Mouse (Mus musculus) forebrain, embryonic 13.5 days (tissue): ENCODE measurements around the gene Cggbp1. TPM values are rescaled to one million over a fixed set of nuclear protein-coding genes. Genes with fewer than 3 reads are reported as not detected.
A peak's percentile ranks its signal among the peaks of the same experiment; 100 is the strongest.
"Not testable (repeated sequence)": the region's sequence is repeated elsewhere in the genome, so short reads cannot be mapped to it uniquely, and the experiment has no call there.

Source experiments
- ATAC-seq: fragments of 200-750 bp; cut with Nextera tagmentation; 2 replicates; pipeline ENCODE4 v1.8.0; 2017
- H3K27ac ChIP-seq: fragments of 300-500 bp; sonication (generic); 2 replicates; pipeline ENCODE4 v1.5.1; 2015; ENCODE audit warnings: inconsistent platforms, mild to moderate bottlenecking, moderate library complexity
- H3K27me3 ChIP-seq: fragments of 300-500 bp; sonication (generic); 2 replicates; pipeline ENCODE4 v1.6.1; 2015; ENCODE audit warnings: mild to moderate bottlenecking, inconsistent platforms
- H3K36me3 ChIP-seq: fragments of 300-500 bp; sonication (generic); 2 replicates; pipeline ENCODE4 v1.6.1; 2015; ENCODE audit warnings: mild to moderate bottlenecking, inconsistent platforms; ENCODE audit not compliant: poor library complexity, severe bottlenecking
- H3K4me1 ChIP-seq: fragments of 300-500 bp; sonication (generic); 2 replicates; pipeline ENCODE4 v1.6.1; 2015; ENCODE audit warnings: inconsistent platforms
- H3K4me2 ChIP-seq: fragments of 300-500 bp; sonication (generic); 2 replicates; pipeline ENCODE4 v1.6.1; 2015; ENCODE audit warnings: inconsistent platforms, mild to moderate bottlenecking, moderate library complexity
- H3K4me3 ChIP-seq: fragments of 300-500 bp; sonication (generic); 2 replicates; pipeline ENCODE4 v1.5.1; 2015; ENCODE audit warnings: mild to moderate bottlenecking, inconsistent platforms
- H3K9ac ChIP-seq: fragments of 300-500 bp; sonication (generic); 2 replicates; pipeline ENCODE4 v1.6.1; 2015; ENCODE audit warnings: mild to moderate bottlenecking, inconsistent platforms
- H3K9me3 ChIP-seq: fragments of 300-500 bp; sonication (generic); replicated peaks from 2 replicates; pipeline ENCODE4 v1.6.1; 2016; ENCODE audit warnings: inconsistent platforms
- WGBS: fragments of 180-500 bp; shearing (Covaris S2); methylation state at CpG from one replicate; pipeline ENCODE4 v1.1.7; 2015; 5-methylcytosine and 5-hydroxymethylcytosine counted together
- polyA plus RNA-seq: library from polyadenylated mRNA; unstranded; fragments of >200 nt; fragmentation: Nextera tagmentation; extraction: Ambion mirVana; gene quantifications from 2 replicates; pipeline ENCODE4 v1.2.1, GENCODE M21; 2015

Cggbp1 gene
- polyA plus RNA-seq, 1 experiment from 2014 or later: 80.3 TPM

DNA sequence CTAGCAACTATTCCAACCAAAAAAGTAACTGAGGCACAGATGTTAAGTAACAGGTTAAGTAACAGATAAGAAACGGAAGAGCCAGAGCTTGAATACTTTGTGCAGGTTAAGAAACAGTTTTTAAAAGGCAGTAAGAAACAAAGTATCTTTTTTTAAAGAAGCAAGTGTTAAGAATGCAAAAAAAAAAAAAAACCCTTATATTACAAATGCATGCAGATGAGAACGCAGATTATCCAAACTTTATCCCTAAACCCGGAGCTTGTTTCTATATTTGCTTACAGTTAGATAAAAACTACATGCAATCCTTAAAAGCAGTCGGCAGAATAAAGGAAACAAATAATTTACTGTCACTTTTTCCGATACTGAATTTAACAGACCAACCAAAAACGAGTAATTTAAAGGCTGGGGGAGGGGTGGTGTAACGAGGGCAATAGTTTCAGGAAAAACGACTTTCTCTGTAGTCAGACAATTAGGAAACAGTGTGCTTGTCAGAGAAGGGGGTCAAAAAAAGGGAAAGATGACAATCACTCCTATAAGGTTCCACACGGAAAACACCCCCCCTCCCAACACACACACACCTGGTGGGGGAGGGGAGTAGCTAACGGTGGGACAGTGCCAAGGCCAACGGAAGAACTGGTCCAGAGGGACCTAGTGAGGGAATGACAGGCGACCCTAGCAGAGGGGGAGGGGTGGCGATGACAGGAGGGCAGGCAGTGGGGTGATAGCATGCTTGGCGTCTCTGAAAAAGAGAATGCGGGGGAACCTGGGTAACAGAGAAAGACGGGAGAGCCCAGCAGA is 1.3 kb upstream of the Cggbp1 start:
- H3K9ac ChIP-seq: peak overlapping the region; percentile 91
- H3K9me3 ChIP-seq: no peaks in the 10 kb centered on the region
- 5% methylated on average over 16 of the region's 16 CpGs for WGBS
- H3K4me1 ChIP-seq: peaks cover 30% of the 10 kb centered on the region
- peak overlapping the region; percentile 95 for H3K27ac ChIP-seq
- H3K4me2 ChIP-seq: peak overlapping the region; percentile 98
- peaks cover 9% of the 10 kb centered on the region for H3K36me3 ChIP-seq
- peak overlapping the region; percentile 96 for H3K4me3 ChIP-seq
- no peak for ATAC-seq
- H3K27me3 ChIP-seq: no peaks in the 10 kb centered on the region

DNA sequence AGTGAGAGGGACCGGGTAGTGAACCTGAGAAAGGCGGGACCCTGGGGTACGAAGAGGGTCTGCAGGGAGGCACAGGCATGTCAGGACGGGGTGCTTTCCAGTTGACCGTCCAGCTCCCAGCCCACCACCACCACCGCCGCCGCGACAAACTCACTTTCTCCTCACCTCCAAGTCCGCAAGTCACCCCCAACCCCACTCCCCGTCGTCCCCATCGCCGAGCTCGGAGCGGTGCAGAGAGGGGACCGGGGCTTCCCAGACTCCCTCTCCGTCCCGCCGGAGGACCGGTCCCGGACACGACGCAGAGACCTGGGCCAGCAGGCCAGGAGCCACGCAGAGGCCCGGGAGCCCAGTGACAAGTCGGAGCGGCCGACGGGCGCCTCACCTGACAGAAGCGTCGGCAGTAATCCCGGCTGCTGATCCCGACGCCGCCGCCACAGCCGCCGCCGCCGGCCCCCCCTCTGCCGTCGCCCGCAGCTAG is 672 bp upstream of the Cggbp1 start:
- WGBS: under 1% methylated on average over 44 of the region's 45 CpGs

DNA sequence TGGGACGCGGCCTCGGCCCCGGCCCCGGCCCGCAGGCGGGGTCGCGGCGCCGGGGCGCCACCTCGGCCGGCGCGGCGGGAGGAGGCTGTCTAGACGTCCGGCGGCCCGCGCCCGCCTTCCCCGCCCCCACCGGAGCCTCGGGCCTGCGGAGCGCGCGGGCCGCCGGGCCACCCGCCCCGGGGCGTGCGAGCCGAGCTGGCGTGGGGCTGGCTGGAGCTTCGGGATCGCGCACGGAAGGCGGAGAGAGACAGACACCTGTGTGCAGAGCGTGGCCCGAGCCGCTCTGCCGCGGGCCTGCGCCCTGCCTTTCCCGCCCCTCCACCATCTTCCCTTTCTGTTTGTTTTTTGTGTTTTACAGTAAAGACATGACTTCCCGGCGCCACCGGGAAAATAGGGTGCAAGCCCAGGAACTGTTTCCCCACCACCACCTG is 660 bp downstream of the Cggbp1 start:
- Histone ChIP-seq H3K9me3 (no peaks in the 10 kb centered on the region), H3K9ac (peak overlapping the region; percentile 90), H3K4me2 (peak overlapping the region; percentile 63), H3K27me3 (no peaks in the 10 kb centered on the region), H3K27ac (peak overlapping the region; percentile 95), H3K36me3 (peaks cover 24% of the 10 kb centered on the region), H3K4me3 (peak overlapping the region; percentile 96), H3K4me1 (peaks cover 30% of the 10 kb centered on the region)
- under 1% methylated on average over 22 of the region's 53 CpGs for WGBS
- no peak; the same call in none of the 2 replicates for ATAC-seq

More for the DNA sequence above, 672 bp upstream of the Cggbp1 start:
- H3K4me2 ChIP-seq: peak overlapping the region; percentile 98
- no peaks in the 10 kb centered on the region for H3K9me3 ChIP-seq
- peak overlapping the region; percentile 95 for H3K27ac ChIP-seq
- H3K27me3 ChIP-seq: no peaks in the 10 kb centered on the region
- H3K4me3 ChIP-seq: peak overlapping the region; percentile 96
- peaks cover 15% of the 10 kb centered on the region for H3K36me3 ChIP-seq
- peak overlapping the region; percentile 91 for H3K9ac ChIP-seq
- ATAC-seq: peak; percentile 52
- peaks cover 30% of the 10 kb centered on the region for H3K4me1 ChIP-seq

DNA sequence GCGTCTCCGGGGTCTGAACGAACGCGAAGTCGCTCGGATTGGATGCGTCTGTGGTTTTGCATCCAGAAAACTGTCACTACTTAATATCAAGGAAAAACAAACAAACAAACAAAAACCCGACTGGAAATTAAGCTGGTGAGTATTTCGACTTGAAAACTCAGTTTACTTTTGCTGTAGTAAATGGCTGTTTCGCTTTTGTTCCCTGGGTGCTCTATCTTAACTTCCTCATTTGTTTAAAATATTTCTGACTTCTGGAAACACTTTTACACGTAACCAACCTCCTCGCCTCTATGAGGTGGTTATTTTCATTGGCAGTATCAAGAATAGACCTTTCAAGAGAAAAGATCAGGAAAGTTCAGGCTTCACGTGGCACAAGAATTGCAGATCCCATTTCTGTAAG is 1.1 kb downstream of the Cggbp1 start:
- Histone ChIP-seq H3K9ac (peak overlapping the region; percentile 90), H3K4me1 (peaks cover 30% of the 10 kb centered on the region), H3K4me3 (peak overlapping the region; percentile 96), H3K27me3 (no peaks in the 10 kb centered on the region), H3K27ac (0 out of 2 replicates have a peak overlapping the region, but pooled peaks have one; percentile 95), H3K36me3 (peaks cover 27% of the 10 kb centered on the region), H3K4me2 (peak overlapping the region; percentile 63), H3K9me3 (no peaks in the 10 kb centered on the region)
- ATAC-seq: no peak
- WGBS: 7% methylated on average over 14 of the region's 14 CpGs

DNA sequence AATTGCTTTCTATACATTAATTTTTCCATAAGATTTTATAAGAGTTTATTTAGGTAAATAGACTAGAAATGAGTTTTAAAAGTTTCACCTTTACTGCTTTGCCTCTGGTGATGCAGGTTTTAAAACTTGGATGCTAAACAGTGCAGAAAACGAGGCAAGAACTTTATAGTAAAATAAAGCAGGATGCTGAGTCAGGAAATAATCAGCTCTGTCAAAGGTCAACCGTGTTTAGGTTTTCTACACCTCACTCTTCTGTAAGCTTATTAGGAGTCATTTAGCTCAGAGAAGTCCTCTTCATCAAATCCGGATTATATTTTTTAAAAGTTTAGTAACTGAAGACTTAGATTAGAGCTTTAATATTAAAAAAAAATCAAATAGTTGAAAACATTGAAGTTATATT is 5.2 kb downstream of the Cggbp1 start:
- Histone ChIP-seq H3K4me3 (no peak overlapping the region), H3K9ac (no peak overlapping the region), H3K4me1 (peaks cover 17% of the 10 kb centered on the region), H3K27me3 (no peaks in the 10 kb centered on the region), H3K36me3 (peaks cover 30% of the 10 kb centered on the region), H3K27ac (no peak overlapping the region), H3K9me3 (no peaks in the 10 kb centered on the region), H3K4me2 (no peak overlapping the region)
- WGBS: 90% methylated on average over 3 of the region's 3 CpGs
- ATAC-seq: no peak

DNA sequence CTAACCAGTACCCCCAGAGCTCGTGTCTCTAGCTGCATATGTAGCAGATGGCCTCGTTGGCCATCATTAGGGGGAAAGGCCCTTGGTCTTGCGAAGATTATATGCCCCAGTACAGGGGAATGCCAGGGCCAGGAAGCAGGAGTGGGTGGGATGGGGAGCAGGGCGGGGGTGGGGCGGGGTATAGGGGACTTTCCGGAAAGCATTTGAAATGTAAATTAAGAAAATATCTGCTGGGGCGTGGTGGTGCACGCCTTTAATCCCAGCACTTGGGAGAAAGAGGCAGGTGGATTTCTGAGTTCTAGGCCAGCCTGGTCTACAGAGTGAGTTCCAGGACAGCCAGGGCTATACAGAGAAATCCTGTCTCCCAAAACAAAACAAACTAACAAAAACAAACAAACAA is 14.0 kb downstream of the Cggbp1 start:
- not testable (repeated sequence) for ATAC-seq, H3K9me3 ChIP-seq, H3K27me3 ChIP-seq, H3K4me3 ChIP-seq, H3K27ac ChIP-seq, H3K4me1 ChIP-seq, H3K4me2 ChIP-seq, H3K36me3 ChIP-seq, H3K9ac ChIP-seq
- WGBS: 86% methylated on average over 8 of the region's 8 CpGs

DNA sequence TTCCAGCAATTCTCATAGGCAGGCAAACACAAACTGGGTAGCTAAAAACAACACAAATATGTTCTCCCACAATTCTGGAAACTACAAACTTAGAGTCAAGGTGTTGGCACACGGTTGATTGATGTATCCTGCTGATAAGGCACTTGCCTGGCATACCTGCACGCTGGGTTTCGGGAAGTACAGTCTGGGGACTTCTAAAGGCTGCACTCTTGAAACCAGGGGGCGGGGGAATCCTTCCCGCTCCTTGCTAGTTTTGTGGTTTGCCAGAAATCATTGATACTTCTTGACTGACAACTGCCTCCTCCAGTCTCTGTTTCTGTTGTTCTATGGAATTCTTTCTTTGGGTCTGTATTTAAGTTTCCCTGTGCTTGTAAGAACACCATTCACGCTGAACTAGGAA is 16.8 kb downstream of the Cggbp1 start:
- WGBS: 71% methylated on average over 6 of the region's 6 CpGs
- Histone ChIP-seq H3K27ac (no peak overlapping the region), H3K4me1 (no peaks in the 10 kb centered on the region), H3K9ac (no peak overlapping the region), H3K9me3 (no peaks in the 10 kb centered on the region), H3K27me3 (no peaks in the 10 kb centered on the region), H3K36me3 (no peaks in the 10 kb centered on the region), H3K4me2 (no peak overlapping the region), H3K4me3 (no peak overlapping the region)
- ATAC-seq: no peak

DNA sequence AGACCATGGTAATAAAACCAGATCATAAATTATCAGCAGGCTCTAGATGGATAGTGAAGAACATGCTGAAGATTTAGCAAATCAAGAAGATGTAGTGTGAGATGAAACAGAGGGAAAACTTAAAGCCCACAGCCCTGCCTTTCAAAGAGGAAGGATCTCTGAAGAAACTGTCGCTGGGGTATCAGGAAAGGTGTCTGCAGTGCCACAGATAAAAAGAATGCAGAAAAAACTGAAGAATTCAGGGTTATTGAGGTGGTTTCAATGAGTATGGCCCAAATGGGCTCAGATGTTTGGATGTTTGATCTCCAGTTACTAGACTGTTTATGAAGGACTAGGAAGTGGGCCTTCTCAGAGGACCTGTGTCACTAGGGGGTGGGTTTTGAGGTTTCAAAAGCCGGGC is 17.8 kb downstream of the Cggbp1 start:
- 85% methylated on average over 2 of the region's 2 CpGs for WGBS
- Histone ChIP-seq H3K4me3 (no peak overlapping the region), H3K36me3 (no peaks in the 10 kb centered on the region), H3K9me3 (no peaks in the 10 kb centered on the region), H3K4me1 (no peaks in the 10 kb centered on the region), H3K27me3 (no peaks in the 10 kb centered on the region), H3K9ac (no peak overlapping the region), H3K27ac (no peak overlapping the region), H3K4me2 (no peak overlapping the region)
- no peak for ATAC-seq

DNA sequence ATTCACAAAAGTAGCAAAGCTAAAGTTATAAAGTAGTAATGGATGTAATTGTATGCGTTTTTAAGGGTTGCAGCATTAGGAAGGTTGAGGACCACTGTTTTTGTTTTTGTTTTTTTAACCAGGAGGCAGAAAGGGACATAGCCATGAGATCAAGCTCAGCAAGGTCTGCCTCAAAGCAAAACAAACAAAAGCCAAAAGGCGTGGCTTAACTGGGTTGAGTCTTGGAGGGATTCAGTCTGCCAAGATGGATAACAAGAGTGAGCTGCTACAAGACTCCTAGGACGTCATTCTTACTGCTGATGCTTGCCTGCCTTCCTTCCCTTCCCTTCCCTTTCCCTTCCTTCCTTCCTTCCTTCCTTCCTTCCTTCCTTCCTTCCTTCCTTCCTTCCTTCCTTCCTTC is 20.5 kb downstream of the Cggbp1 start:
- no peaks in the 10 kb centered on the region for H3K27me3 ChIP-seq
- no peak overlapping the region for H3K4me3 ChIP-seq
- no peak for ATAC-seq
- 26% methylated on average over 3 of the region's 3 CpGs for WGBS
- H3K27ac ChIP-seq: no peak overlapping the region
- no peaks in the 10 kb centered on the region for H3K4me1 ChIP-seq
- no peaks in the 10 kb centered on the region for H3K36me3 ChIP-seq
- H3K9me3 ChIP-seq: no peaks in the 10 kb centered on the region
- no peak overlapping the region for H3K9ac ChIP-seq
- no peak overlapping the region for H3K4me2 ChIP-seq

DNA sequence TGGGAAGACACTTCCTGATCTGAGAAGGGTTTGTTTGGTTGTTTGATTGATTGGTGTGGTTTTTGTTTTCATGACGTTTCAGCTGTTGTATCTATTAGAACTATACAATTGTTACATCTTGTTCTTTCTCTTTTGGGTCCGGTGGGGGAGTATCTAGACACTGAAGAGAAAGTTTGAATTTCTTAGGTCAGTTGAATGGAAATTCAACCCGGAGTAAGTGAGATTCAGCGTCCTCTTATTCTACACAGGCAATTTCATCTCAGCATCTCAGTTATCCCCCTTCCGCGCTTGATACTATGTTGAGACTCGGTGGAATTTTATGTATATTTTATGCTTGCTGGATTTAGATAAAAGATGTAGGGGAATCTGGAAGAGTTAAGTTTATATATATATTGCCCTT is 21.0 kb downstream of the Cggbp1 start:
- H3K9me3 ChIP-seq: no peaks in the 10 kb centered on the region
- peak overlapping the region; percentile 25 for H3K4me3 ChIP-seq
- no peaks in the 10 kb centered on the region for H3K4me1 ChIP-seq
- no peak for ATAC-seq
- H3K4me2 ChIP-seq: peak overlapping the region; percentile 73
- no peak overlapping the region for H3K27ac ChIP-seq
- no peak overlapping the region for H3K9ac ChIP-seq
- no peaks in the 10 kb centered on the region for H3K27me3 ChIP-seq
- no peaks in the 10 kb centered on the region for H3K36me3 ChIP-seq
- WGBS: 10% methylated on average over 7 of the region's 7 CpGs

DNA sequence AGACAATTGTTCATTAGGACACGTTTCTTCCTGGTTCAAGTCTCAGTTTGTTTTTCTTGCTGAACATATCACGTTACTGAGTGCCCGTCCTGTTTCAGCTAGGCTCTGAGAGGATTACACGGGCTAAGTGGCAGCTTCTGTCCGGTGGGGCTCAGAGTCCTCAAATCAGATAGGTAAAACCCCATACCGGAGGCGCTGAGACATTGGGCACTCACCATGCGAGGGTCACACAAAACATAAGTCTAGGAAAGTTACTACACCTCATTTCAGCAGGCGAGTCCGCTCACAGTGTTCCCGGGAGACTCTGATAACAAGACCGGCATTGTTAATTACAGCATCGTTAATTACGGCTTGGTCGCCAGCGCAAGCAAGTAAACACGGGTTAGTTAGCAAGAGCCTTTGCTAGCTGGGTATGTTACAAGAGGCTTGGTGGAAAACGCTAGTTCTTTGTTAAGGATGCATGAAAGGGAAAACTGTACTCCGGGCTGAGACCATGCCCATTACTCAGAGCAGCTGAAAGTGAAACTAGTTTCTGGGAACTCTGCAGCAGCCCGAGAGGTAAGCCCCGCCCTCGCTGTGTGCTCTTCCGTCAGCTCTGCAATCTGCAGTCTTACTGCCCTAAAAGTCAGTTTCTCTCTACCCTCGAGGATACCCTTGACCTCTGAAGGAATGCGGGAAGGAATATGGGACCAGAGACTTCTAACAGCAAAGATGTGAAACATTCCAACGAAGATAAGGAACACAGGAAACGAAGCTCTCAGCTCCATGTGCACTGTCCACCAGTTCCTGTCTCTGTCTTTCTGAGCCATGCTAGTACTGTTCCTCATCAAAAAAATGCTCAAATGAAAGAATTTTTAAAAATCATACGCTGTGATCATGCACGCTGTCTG is 21.9 kb downstream of the Cggbp1 start:
- WGBS: 4% methylated on average over 29 of the region's 29 CpGs
- Histone ChIP-seq H3K4me2 (peak overlapping the region; percentile 73), H3K36me3 (no peaks in the 10 kb centered on the region), H3K4me1 (no peaks in the 10 kb centered on the region), H3K4me3 (peak overlapping the region; percentile 59), H3K27ac (peak overlapping the region; percentile 77), H3K27me3 (no peaks in the 10 kb centered on the region), H3K9ac (peak overlapping the region; percentile 65), H3K9me3 (no peaks in the 10 kb centered on the region)
- ATAC-seq: peak; percentile 95

DNA sequence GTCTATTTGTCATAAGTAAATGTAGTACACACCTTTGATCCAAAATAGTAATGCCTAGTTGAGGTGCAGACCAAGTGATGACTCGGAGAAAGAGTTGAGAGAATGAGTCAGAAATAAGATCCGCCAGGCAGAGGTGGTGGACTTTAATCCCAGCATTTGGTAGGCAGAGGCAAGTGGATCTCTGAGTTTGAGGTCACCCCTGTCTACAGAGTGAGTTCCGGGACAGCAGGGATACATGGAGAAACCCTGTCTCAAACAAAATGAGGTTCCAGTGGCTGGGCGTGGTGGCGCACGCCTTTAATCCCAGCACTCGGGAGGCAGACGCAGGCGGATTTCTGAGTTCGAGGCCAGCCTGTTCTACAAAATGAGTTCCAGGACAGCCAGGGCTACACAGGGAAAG is 23.6 kb downstream of the Cggbp1 start:
- Histone ChIP-seq H3K27me3 (no peaks in the 10 kb centered on the region), H3K4me1 (no peaks in the 10 kb centered on the region), H3K36me3 (no peaks in the 10 kb centered on the region), H3K27ac (no peak overlapping the region), H3K9me3 (no peaks in the 10 kb centered on the region), H3K4me3 (no peak overlapping the region), H3K9ac (no peak overlapping the region), H3K4me2 (no peak overlapping the region)
- no peak for ATAC-seq
- WGBS: 96% methylated on average over 10 of the region's 10 CpGs
